Mouse (Mus musculus): ENCODE measurements around the gene Mgll.

Mgll gene

GRCm38 (mm10) chr6:88770981-88771380 is 46.8 kb downstream of the Mgll start:
- DNase-seq (ENCODE audit: low spot score in 2 of 2) = no peak

DNA sequence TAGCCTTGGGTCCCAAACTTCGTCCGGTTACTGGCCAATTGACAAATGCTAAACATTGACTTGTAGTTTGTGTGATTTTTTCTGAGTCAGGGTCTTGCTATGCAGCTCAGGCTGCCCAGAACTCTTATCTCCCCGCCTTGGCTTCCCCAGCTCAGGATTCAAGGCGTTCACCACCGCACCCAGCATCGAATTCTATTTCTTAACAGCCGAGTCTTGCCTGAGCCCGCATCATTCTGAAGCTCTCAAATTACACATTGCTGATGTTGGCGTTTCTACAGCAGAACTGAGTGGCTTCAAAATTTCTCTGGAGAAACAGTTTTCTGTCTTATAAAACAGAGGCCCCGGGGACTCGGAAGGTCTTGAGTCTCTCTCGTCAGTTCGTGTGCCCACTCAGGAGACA is 47.8 kb downstream of the Mgll start:
- no peak for DNase-seq (ENCODE audit: low spot score in 2 of 2)

DNA sequence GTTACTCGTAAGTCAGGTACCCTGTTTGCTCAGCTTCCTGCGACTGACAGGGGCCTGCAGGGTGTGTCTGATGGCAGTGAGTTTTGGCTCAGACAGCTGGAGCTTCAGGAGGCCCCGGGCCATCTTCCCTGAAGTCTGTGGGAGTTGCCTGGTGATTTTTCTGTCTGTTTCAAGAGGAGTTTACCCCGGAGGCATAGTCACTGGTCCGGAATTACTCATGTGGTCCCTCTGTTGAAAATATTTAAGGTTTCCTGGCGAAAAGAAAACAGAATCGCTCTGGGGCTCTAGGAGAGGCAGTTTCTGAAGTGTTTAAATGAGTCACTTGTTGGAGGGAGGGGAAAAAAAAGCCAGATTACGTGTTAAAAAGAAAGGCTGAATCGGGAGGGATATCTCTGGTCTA is 49.8 kb downstream of the Mgll start:
- no peak for DNase-seq (ENCODE audit: low spot score in 2 of 2)

DNA sequence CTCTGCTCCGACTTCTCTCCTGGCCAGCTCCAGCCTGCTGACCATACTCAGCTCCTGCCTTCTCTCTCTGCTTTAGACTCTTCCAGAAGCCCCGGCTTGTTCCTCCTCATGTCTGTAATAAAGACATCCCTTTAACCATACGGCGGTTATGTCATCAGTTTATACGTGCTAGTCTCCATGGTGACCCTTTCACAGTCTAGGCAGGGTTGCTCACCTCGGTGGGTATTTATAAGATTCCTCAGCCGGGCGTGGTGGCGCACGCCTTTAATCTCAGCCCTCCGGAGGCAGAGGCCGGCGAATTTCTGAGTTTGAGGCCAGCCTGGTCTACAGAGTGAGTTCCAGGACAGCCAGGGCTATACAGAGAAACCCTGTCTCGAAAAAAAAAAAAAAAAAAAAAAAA is 51.1 kb downstream of the Mgll start:
- no peak for DNase-seq (ENCODE audit: low spot score in 2 of 2)

DNA sequence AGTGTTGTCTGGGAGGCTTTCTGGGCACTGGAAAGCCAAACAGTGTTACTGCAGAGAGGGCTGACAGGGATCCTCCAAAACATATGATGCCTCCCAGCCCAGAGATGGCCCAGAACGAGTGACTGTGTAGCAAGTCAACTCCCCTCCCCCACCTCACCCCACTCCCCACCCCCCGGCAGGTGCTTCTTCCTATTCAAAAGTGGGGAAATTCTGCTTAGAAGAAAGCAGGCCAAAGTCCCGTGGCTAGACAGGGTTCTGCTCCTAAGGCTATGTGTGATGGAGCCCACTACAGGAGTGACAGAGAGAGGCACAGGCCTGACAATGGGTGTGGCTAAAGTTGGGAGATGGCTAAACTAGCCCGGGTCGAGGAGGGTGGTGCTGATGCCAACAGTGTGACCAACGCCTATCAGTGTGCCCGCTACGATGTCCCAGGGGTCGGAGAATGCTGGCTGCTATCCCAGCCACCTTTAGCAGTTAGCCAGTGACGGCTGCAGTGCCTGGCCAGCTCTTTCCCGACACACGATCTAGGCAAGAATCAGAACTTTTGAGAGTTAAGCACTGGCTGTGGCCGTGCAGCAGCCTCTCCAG is 52.2 kb downstream of the Mgll start:
- no peak for DNase-seq (ENCODE audit: low spot score in 2 of 2)

- DNase-seq (ENCODE audit: low spot score in 2 of 2) = no peak
Observed at GRCm38 (mm10) chr6:88776964-88777363, 52.8 kb downstream of the Mgll start.

- DNase-seq (ENCODE audit: low spot score in 2 of 2) = no peak
Observed at GRCm38 (mm10) chr6:88778047-88778688, 54.0 kb downstream of the Mgll start.

DNA sequence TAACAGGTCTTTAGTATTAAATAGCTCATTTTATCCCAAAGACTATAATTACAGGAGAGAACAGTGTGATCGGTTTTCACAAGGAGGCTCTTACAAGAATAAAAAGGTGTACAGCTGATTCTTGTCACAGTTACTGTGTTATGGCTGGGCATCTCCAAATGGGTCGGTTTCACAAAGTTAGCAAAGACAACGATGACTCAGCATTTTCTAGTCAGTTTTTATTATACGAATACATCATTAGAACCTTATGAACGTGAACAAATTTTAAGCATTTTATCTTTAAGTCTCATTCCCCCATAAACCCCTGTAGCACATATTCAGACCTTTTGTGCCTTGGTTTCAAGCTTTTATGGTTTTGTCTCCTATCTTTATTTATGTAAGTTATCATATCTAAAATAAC is 55.5 kb downstream of the Mgll start:
- no peak for DNase-seq (ENCODE audit: low spot score in 2 of 2)

GRCm38 (mm10) chr6:88781919-88782318 is 57.7 kb downstream of the Mgll start:
- DNase-seq (ENCODE audit: low spot score in 2 of 2) = no peak

GRCm38 (mm10) chr6:88782981-88783397 is 58.8 kb downstream of the Mgll start:
- no peak for DNase-seq (ENCODE audit: low spot score in 2 of 2)

DNA sequence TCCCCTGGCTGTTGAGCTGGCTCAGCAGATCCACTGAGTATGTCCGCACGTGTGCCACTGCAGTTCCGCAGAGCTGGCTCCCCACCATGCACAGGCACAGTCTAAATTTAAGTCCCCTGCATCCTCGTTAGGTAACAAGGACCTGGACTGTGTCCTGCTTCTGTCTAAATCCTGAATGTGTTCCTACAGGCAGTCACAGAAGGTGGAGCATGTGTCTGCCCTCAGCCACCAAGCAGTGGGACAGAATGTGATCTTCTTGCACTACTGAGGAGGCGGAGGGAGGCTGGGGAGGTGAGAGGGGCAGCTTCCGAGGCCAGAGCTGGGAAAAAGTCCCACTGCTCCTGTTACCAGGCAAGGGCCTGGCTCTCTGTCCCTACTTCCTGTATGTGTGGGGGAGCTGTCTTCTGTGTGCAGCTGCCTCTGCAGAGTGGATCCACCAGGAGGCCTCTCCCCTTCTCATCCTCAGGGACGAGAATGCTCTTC is 60.5 kb downstream of the Mgll start:
- DNase-seq (ENCODE audit: low spot score in 2 of 2) = no peak

DNA sequence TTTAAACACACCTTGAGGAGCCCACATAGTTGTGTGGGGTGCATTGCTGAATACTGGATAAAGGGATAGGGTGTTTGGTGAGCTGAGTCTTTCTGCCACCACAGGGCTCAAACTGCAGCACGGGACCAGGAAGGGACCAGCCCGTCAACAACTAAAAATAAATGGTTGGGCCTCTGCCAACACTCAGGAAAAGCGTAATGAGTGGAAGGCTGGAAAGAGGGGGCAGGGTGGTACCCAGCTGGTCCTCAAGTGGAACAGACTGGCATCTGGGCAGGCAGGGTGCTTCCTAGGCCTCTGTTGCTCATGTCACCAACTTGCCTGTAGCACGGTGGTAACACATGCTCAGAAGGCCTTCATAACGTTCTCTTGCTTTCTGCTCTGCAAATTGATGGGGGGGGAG is 61.1 kb downstream of the Mgll start:
- DNase-seq (ENCODE audit: low spot score in 2 of 2) = no peak

DNA sequence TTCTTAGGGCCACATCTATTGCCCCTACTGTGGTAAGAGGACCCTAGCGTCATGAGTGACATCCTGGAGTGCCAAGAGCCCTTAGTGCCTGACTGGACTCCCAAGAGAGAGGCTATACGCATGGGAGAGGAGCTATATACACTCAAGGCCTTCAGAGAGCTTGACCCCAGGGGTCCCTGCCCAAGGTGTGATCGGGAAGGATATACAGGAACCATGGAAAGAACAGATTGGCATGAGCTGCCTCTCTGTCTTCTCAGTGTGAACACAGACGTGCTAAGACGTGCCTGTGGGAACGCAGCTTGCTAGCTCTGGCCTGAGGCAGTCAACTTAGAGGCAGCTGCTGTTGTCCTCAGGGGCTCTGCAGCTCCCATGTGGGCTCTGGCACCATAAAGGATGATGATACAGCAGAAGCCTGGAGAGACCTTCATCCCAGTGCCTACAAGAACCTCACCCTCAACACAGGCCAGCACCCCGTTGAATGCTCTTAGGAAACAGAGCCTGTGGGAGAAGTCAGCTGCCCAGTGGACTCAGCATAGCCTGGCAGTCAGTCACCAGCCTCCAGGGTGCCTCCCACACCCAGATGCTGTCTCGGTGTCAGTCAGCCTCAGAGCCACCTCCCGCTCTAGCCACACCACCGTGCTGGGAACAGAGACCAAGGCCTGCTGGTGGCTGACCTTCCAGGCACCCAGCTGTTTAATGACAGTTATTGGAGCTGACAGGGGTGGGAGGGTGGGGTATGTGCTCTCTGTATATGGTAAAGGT is 61.8 kb downstream of the Mgll start:
- DNase-seq (ENCODE audit: low spot score in 2 of 2) = no peak

- DNase-seq (ENCODE audit: low spot score in 2 of 2) = peak in 1 of 2 experiments; percentile 44
Observed at GRCm38 (mm10) chr6:88786732-88787445, 62.7 kb downstream of the Mgll start.

DNA sequence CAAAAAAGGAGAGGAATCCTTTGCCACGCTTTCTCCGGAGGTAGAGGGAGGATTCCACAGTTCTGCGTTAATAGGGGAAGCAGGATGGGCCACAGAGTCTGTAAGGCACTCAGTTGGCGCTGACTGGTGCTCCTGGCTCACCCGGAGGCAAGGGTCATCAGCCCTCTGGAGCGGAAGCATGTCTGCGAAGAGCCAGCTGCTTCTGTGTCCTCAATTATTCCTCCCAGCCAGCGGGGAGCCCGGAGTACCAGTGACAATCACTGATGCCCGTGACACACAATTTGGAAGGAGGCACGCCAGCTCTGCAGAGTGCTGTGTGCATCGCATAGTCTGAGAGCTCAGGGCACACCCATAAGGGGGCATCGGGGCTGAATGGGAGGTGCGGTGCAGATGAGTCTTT is 63.3 kb downstream of the Mgll start:
- no peak for DNase-seq (ENCODE audit: low spot score in 2 of 2)

DNA sequence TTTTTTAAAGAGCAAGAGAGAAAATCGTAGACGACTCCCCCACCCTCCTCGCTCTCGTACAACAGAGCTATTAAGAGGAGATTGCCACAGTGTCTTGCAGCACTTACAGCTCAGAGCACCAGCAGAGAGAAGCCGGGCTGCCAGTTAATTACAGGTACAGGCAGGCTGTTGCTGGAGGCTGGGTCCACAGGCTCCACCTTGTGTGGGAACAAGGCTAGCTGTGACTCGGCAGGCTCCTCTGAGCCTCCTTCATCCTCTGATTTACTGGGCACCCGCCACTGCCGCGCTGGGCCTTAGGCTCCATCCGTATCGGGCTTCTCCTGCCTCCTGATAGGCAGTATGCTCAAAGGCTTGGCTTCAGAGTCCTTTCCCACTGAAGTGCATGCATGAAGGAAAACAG is 64.0 kb downstream of the Mgll start:
- DNase-seq (ENCODE audit: low spot score in 2 of 2) = no peak

DNA sequence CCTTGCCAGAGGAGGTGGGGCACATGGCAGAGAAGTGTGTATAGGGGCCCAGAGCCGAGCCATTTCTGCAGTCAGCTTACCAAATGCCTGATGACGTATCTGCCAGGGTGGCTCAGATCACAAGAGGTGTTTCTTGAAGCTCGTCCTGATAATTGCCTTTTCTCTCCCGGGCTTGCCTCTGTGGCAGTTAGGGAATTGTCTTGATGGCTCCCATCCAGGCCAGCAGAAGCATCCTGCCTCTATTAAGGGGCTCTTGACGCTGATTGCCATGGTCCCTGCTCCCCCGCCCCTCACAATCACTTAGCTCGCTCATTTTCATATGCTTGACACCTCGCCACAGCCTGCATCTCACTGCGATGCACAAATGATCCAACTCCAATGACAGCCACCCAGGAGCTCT is 67.1 kb downstream of the Mgll start:
- DNase-seq (ENCODE audit: low spot score in 2 of 2) = no peak

- DNase-seq (ENCODE audit: low spot score in 2 of 2) = no peak
Observed at GRCm38 (mm10) chr6:88792147-88792691, 68.0 kb downstream of the Mgll start.

GRCm38 (mm10) chr6:88793243-88793642 is 69.0 kb downstream of the Mgll start:
- DNase-seq (ENCODE audit: low spot score in 2 of 2) = no peak

DNA sequence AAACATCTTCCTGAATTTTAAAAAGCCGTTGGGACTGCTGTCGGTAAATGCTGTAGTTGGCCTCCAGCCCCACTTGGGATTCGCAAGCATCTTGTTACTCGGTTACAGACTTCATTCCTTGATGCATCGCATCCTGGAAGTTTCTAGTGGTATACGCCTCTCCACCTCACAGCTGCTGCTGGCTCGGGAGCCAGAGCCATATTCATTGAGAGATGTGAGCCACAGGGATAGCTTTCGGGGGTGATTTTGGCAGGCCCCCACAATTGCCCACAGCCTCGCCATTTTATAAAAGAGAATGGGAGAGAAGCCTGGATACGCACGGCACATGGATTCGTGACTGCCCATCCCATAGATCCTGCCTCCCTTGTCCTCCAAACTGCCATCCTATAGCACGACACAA is 69.7 kb downstream of the Mgll start:
- DNase-seq (ENCODE audit: low spot score in 2 of 2) = no peak

- no peak for DNase-seq (ENCODE audit: low spot score in 2 of 2)
Observed at GRCm38 (mm10) chr6:88794561-88794971, 70.4 kb downstream of the Mgll start.

GRCm38 (mm10) chr6:88800191-88800590 is 76.0 kb downstream of the Mgll start:
- DNase-seq (ENCODE audit: low spot score in 2 of 2) = no peak
